Mouse (Mus musculus): ENCODE data around the gene Sell.
A peak's percentile ranks its signal among the peaks of the same experiment; 100 is the strongest.

The Sell gene

DNA sequence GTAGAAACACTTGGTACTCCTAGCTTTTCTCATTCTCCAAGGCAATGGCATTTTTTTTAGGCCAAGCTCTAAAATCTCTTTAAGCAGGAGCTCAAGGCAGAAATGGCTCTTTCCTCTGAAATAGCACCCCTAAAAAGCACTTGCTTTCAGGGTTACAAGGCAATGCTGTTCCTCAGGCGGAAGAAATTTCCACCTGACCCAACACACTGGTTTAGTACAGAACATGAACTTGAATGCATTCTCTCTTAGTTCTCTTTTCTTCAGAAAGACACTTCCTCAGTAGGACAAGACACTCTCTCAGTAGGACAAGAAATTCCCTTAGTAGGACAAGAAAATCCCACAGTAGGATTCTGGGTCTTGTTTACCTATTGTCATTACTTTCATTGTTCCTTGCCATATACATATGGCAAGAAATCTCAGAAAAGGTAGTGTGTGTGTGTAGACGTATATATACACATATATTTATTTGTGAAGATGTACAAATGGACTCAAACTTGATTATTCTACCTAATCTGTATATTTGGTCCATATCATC is 12.9 kb downstream of the Sell start:
- DNase-seq (ENCODE audit: low spot score in 2 of 2), result no peak

DNA sequence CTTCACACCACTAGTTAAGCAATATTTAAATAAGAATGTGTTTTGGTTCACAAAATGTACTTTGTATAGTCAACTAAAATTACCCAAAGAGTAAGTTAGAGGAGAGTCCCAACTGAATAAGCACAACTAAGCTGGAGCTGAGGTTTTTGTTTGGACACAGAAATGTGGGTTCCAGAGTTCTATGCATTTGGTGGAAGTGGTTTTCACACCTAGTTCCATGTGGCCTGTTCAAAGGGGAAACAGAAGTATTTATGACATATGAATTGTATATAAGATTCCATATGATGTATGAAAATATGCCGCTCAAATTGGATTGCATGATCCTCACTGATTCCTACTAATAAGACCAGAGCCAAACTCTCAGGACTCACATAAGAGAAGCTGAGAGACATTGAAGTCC is 13.6 kb downstream of the Sell start:
- no peak for DNase-seq (ENCODE audit: low spot score in 2 of 2)

DNA sequence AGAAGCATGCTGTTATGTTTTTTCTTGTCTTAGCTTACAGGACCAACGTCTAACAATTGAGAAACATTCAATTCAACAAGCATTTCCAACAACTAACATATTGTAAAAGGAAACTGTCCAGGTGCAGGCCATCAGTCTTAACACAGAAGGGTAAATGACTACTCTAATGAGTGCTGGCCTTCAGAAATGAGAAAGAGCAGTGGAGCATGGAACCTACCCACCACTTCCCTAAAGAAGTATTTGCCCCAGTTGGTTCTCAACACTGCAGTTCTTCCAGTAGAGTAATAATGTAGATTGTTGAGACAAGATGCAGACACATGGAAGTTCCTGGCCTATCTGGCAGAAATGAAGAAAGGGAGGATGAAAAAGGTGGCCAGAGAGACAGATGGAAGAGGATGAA is 14.7 kb downstream of the Sell start:
- no peak for DNase-seq (ENCODE audit: low spot score in 2 of 2)

DNA sequence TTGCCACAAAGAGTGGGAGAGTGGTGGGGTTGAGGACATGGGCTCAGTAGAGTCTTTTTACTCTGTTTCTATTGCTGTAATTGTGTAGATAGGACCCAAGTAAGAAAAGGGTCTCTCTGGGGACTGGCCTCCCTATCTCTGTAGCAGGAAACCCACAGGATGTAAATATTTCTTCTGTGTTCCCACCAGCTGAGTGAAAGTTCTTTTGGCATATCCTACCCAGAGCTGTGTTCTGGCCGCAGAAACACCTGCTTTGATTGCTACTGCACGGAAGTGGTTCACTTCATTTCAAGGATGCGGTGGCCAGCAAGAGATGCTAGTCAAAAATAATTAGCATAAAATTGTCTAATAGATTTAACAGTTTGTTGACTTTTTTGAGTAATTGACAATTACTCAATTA is 15.2 kb downstream of the Sell start:
- no peak for DNase-seq (ENCODE audit: low spot score in 2 of 2)

DNA sequence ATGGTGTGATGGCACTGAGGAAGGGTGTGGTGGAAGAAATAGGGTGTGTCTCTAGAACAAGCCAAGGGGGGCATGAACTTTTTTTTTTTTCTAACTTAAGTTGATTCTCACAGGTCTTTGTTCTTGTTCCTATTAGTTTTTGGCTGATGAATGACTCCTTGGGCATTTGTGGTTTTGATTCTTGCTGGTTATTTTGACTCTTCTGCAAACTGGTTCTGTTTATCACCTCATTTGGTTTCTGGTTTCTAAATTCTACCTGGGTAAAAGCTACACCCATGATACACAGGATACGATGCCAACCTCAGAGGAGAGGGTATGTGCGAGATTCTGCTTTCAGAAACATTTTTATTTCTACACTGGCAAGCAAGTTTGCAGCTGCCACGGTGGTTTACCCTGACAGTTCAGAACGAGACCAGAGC is 16.6 kb downstream of the Sell start:
- DNase-seq (ENCODE audit: low spot score in 2 of 2), result no peak

DNA sequence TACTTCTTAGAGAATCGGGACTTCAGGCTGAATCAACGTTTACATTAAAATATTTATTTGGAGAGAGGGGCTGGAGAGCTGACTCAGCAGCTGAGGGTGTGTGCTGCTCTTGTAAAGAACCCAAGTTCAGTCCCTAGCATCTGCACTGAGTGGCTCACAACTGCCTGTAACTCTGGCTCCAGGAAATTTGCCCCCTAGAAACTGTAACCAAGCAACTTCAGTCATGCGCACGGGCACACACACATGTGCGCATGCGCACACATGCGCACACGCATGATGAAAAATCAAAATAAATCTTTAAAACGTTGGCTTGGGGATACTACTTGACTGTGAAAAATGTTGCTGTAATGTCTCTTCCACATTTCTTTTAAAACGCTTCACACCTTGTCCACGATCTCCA is 17.3 kb downstream of the Sell start:
- DNase-seq (ENCODE audit: low spot score in 2 of 2), result no peak

DNA sequence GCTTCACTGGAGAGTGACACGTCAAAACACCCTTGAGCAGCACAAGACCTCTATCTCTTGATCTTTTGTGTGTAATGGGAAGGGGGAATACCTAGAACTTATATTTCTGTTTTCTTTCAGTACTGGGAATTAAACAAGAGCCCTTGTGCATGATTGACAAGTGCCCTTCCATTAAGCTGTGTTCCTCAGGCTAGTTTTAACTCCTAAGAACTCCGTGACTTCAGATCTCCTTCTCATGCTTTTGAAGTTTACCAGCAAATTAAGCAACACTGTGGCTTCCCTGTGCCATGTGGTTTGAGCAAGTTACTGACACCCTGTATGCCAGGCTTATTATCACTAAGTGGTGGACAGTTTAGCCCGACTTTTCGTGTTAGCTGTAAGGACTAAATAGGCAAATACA is 21.3 kb downstream of the Sell start:
- no peak for DNase-seq (ENCODE audit: low spot score in 2 of 2)

DNA sequence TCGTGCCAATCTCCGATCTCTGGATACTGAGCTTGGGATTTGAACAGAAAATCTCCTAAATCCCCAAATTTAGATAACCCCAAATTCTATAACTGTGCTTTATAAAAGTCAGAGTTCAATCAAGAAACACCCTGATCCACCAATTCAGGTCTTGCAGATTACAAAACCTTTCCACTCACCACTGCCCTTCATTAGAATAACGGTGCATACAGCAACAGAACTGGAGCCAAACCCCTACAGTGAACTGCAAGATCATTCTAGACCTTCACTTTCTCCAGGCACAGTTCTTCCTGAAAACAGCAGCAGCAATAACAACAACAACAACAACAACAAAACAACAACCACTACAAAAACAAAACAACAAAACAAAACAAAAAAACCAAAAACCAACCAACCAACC is 25.0 kb downstream of the Sell start:
- DNase-seq (ENCODE audit: low spot score in 2 of 2), result no peak

DNA sequence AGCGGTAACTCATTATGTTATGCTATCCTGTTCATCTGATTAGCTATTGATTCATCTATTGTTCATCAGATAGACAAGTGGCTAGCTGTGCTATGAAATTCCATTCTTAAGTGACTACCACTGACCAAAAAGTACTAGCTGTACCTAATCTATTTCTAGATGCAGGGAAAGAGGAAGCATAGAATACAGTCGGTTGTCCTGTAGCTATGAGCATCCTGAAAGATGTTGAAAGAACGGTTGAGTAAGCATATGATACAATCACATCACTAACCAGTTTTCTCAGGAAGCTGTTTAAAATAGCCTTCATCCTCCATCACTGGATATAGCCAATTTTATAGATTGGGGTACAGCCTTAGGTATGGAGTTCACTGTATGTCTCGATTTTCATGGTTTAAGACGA is 26.1 kb downstream of the Sell start:
- DNase-seq (ENCODE audit: low spot score in 2 of 2), result no peak

DNA sequence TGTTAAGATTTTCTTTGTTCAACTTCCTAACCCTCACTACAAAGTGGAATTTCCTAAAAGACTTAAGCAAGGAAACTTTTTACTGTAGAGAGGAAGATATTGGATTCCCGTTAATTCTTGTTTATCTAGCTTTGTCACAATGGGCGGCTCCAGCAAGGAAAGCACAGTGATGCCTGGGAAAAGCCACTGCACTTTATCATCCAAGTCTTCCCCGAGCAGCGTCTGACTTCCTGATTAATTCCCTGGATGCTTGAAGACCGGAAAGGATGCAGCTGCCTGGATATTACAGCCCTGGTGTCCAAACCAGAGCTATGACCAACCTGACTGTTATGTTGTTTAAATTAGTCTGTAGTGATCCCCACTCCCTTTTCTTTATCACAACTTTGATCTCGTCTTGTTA is 35.0 kb downstream of the Sell start:
- no peak for DNase-seq (ENCODE audit: low spot score in 2 of 2)

DNA sequence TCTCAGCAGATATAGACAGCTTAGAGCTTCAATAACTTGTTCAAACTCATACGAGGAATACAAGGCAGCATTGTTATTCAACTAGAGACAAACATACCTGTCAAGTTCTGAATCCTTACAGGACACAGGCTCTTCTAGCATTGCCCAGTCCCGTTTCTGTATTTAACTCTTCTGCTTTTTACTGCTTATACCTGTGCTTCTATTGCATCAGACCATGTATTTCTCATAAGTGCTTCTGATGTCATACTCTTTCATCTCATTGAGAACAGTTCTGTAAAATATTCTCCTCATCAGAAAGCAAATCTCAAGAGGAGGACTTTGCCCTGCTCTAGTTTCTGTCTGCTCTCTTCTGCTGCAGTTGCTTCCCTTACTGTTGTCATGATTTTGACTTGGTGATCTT is 36.1 kb downstream of the Sell start:
- no peak for DNase-seq (ENCODE audit: low spot score in 2 of 2)

DNA sequence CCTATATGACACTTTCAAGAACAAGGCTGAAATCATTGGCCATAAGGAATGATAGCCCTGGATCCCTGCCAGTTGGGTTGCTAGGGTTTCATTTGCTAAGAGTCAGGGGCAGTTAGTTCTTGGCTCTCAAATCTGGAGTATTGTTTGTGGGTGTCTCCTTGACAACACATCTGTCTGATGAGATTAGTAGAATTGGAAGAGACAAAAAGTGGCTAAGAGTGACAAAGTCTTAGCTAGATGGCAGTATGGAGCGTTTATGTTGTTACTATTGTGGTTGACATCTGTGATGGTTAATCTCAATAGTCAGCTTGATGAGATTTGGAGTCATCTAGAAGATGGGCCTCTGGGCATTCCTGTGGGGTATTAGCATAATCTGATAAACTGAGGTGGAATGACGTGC is 36.6 kb downstream of the Sell start:
- no peak for DNase-seq (ENCODE audit: low spot score in 2 of 2)

DNA sequence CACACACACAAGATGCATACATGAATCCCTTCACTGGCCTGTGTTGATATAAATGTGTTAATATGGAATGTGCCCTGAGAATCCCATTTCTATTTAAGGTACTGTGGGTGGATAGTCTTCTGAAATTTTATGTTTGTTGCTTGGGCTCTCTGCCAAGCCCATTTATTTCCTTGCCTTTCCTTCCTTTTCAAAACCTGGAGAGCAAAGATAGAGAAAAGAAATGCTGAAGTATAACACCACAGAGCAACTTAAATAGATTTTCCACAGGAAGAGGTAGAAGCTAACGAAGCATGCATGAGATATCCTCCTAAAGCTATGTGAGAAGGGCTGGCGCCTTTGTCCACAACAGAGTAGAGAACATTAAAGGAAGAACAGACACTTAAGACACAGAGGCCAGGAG is 48.0 kb downstream of the Sell start:
- DNase-seq (ENCODE audit: low spot score in 2 of 2), result peak in 1 of 2 experiments; percentile 4

DNA sequence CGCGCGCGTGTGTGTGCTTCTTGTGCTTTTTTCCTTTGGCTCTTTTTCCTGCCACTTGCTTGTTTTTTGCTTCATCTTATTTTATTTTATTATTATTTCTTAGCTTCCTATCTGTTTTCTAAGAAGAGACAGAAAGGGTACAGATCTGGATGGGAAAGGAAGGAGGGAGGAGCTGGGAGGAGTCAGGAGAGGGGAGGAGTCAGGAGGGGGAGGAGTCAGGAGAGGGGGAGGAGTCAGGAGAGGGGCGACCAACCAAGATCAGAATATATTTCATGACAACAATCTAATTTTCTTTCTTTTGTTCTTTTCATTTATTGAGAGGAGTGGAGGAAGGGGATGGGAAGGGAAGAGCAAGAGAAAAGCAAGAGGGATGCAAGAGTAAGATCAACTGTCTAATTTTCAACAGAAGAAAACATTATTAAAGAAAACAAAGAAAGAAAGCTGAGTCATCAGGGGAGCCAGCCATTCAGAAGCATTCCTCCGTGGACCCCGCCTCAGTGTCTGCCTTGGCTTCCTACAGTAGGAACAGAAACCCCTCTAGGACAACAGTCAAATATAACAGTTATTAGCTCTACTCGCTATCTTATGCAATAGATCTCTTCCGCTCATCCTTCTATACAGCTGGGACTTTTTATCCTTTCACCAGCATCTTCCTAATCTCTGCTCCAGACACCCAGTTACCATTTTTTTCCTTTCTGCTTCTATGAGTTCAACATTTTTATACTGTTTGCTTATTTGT is 49.0 kb downstream of the Sell start:
- no peak for DNase-seq (ENCODE audit: low spot score in 2 of 2)

DNA sequence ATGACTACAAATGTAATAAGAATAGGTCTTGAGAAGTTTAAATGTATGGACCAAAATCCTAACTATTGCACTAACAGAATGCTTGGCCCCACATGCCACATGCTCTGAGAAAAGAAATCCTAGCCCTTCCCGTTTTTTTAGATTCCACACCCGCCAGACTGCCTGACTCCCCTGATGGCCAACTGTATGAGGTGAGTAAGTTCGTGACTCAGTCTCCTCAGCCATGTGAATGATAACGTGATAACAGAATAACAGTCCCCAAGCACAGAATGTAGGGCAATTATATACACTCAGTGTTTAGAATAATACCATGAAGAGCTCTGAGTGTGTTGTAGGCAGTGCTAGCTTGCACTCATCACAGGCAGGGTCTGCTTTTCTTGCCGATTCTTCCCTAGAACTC is 52.5 kb downstream of the Sell start:
- no peak for DNase-seq (ENCODE audit: low spot score in 2 of 2)

DNA sequence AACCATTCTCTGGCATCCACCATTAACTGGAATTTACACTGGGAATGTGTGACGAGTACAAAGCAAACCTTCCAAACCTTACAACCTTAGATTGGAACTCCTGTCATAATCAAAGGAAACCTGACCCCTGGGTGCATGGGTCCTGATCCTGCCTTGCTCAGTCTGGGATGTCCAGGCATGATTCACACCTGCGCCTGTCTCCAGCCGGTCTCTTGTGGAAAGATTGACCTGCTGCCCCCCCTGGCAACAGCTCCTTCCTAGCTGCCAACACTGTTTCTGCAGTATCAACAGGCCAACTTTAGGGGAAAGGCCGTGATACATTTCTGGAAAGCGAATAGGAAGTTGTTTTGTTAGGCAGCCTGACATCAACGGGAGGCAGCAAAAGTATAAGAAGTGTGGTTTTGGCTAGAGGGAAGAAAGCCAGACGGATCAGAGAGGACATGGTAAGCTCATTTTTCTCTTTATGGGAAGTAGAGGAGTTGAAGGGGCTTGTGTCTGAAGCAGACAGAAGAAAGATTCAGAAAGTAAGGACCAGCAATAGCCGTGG is 53.2 kb downstream of the Sell start, which contains the start of gene Selp:
Gene Selp (plus strand): TSS at position 318 of the 547 bp plus-strand sequence.
- no peak for DNase-seq (ENCODE audit: low spot score in 2 of 2)

DNA sequence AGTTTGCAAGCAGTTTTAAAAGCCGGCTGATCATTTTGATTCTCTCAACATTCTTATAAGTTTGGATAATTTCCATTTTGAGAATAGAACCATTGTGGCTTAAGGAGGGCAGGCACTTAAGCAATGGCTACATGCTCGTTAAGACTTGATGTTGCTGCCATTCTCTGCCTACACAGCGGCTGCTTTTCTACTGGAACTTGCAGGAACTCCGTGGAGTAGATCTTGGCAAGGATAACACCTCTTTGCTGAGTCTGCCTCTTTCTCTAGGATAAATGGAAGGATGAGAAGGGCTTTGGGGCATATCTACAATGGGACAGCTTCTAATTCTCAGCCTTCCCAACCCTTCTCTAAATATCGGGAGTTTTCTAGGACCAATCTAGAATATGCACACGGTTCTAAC is 53.9 kb downstream of the Sell start:
- no peak for DNase-seq (ENCODE audit: low spot score in 2 of 2)

DNA sequence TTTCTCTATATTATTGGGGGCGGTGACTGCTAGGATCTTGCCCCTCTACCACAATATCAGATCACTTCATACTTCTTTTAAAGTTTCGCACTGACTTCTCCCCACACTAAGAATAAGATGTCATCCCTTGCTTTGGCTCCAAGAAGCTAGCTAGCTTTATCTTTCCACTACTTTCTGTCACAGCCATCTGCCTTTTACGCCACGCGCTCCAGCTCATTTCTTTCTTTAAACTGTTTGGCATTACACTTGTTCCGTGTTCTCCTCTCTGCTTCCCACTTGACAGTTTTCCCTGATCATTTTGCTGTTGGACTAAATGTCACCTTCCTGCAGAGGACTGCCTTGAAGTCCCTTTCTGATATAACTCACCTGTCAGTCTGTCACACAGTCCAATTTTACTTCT is 56.1 kb downstream of the Sell start:
- no peak for DNase-seq (ENCODE audit: low spot score in 2 of 2)

DNA sequence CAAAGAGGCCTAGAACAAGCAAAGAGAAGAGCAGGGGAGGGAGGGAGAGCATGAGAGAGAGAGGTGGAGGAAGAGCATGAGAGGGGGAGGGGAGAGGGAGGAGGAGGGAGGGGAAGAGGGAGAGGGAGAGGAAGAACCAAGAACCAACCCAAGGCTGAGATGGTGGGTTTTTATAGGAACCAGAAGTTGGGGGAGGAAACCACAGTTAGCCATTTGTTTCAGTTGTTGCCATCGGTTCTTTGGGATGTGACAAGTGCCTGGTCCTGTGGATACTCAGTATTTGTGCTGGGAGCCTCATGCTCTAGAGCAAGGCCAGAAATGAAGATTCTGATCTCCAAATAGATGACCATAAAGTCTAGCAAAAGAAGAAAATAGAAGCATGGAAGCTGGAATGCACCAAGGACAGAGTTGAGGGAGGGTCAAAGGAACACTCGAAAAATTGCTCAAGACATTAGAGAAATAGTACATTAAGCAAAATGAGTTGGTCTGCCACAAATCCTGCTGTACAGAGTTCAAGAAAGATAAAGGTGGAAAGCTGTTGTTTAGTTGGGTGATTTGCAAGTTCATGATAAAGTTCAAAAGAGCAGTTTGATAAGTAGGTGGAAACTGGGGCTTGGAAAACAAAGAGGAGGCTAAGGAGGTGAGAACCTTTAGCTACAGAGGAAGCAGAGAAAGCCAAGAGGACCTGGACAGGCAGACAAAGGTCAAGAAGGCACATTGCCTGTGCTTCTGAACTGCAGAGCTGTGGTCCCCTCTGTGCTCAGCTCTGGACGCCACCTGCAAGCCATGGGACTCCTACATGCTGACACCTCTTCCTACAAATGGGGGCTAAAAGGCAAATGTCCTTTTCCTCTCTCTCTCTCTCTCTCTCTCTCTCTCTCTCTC is 58.4 kb downstream of the Sell start:
- no peak for DNase-seq (ENCODE audit: low spot score in 2 of 2)

DNA sequence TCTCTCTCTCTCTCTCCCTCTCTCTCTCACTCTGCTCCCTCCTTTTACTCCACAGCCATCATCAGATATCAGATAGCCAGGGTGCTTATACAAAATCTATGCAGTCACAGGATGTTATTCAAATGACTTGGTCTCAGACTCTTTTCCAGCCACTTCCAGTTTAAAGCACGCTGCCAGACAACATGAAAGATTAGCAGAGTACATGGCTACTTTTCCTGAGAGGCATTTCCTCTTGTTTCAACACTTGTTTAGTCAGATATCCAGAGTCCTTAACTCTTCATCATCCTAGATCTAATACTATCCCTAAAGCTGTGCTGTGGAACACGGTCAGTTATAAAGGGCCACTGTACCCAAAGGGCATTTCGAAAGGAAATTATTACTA is 59.0 kb downstream of the Sell start:
- no peak for DNase-seq (ENCODE audit: low spot score in 2 of 2)

DNA sequence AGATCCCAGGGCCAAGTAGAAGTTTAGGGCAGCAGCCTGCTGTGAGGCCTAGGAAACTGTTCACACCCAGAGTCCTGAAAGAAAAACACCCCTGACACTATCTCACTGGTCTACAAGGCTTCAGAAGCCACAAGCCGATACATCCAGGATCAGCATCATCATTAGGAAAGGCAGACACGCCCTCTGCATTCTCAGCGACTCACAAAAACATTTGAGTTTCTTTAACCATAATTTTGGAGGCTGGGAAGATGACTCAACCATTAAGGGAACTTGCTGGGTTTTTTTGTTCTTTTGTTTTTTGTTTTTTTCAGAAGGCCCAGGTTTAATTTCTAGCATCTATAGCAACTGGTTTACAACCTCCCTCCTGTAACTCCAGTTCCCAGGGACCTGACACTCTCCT is 62.1 kb downstream of the Sell start:
- no peak for DNase-seq (ENCODE audit: low spot score in 2 of 2)

DNA sequence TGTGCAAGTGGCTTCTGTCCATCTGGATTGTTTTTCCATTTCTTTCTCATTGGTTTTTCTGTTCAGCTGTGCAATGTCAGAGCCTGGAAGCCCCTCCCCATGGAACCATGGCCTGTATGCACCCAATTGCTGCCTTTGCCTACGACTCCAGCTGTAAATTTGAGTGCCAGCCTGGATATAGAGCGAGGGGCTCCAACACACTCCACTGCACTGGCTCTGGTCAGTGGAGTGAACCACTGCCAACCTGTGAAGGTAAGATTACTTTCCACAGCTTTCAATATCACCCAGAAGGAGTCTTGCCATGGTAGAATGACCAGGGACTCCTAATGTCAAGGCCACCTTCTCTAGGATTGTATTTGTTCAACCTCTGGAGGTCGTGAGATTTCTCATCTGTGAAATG is 68.2 kb downstream of the Sell start:
- DNase-seq (ENCODE audit: low spot score in 2 of 2), result no peak

DNA sequence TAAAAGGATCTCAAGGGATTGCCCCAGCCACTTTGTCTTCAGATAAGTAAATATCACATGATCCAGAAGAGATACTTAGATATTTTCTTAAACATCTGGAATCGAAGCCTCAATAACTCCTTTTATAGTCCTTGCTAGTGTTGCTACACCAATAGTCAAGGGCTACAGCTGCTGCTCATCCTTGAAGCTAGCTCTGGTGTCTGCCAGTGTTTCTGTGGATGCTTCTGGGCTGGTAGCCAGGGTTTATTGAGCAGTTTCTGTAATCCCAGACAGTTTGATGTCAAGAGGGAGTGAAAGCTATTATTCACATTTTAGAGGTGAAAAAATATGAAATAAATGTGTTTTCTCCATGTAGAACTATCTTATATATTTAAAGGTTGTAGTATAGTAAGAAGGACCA is 70.8 kb downstream of the Sell start:
- DNase-seq (ENCODE audit: low spot score in 2 of 2), result no peak
